Mouse (Mus musculus) ES-Bruce4 (cell line): Measurements from ENCODE around the gene Tfam.

Experiments used
- CTCF ChIP-seq: IDR thresholded peaks from one replicate; pipeline ENCODE4 v1.8.1; 2011; ENCODE audit warnings: low read depth, low read length
- EP300 ChIP-seq: IDR thresholded peaks from 2 replicates; pipeline ENCODE4 v1.6.1; 2011; ENCODE audit warnings: low read depth, low read length; ENCODE audit not compliant: insufficient read depth
- POLR2A ChIP-seq: IDR thresholded peaks from one replicate; pipeline ENCODE4 v1.8.1; 2011; ENCODE audit warnings: low read length; ENCODE audit not compliant: insufficient read depth

DNA sequence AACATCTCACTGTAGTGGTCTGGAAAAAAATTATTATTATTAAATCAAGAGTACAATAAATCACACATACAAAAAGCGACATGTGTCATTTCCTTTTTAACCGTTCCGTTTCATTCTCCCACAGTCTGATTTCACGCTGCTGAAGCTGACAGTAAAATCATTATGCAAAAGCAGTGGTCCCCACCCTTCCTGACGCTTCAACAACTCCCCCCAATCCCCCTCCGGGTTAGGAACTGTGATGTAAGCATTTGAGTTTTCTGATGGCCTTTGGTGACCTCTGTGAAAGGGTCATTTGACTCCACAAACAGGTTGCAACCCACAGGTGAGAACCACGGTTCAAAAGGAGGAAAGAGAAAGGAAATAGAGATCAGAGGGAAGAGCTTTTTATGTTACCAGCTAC lies 8.9 kb upstream of the Tfam start:
- no peak for TF ChIP-seq POLR2A
- TF ChIP-seq CTCF, result no peak
- TF ChIP-seq EP300, result no peak
